Mouse (Mus musculus) heart, postnatal 0 days (tissue): ENCODE data around the gene Bcor. TPM values are rescaled to one million over a fixed set of nuclear protein-coding genes. Genes with fewer than 3 reads are reported as not detected.

Source experiments
- ATAC-seq: fragments of 200-750 bp; cut with Nextera tagmentation; 2 replicates; pipeline ENCODE4 v1.8.0; 2017; ENCODE audit warnings: low read depth, moderate number of reproducible peaks, moderate library complexity; ENCODE audit not compliant: insufficient read depth
- DNase-seq: peaks from one replicate; pipeline ENCODE4 v3.0.0-alpha.2; 2016; ENCODE audit warnings: low spot score
- H3K27ac ChIP-seq: fragments of 300-500 bp; sonication (generic); 2 replicates; pipeline ENCODE4 v1.5.1; 2014; ENCODE audit warnings: low read depth, mild to moderate bottlenecking
- H3K27me3 ChIP-seq: fragments of 300-500 bp; sonication (generic); 2 replicates; pipeline ENCODE4 v1.6.1; 2014; ENCODE audit warnings: low read length, mixed read lengths; ENCODE audit not compliant: control insufficient read depth, insufficient read depth
- H3K36me3 ChIP-seq: fragments of 300-500 bp; sonication (generic); replicated peaks from 2 replicates; pipeline ENCODE4 v1.6.1; 2014; ENCODE audit warnings: low read length, mixed read lengths; ENCODE audit not compliant: control insufficient read depth, insufficient read depth
- H3K4me1 ChIP-seq: fragments of 300-500 bp; sonication (generic); 2 replicates; pipeline ENCODE4 v1.6.1; 2014; ENCODE audit warnings: antibody characterized with exemption; ENCODE audit not compliant: control insufficient read depth, insufficient read depth
- H3K4me2 ChIP-seq: fragments of 300-500 bp; sonication (generic); 2 replicates; pipeline ENCODE4 v1.6.1; 2014; ENCODE audit warnings: low read depth, mild to moderate bottlenecking, low read length, moderate library complexity
- H3K4me3 ChIP-seq: fragments of 300-500 bp; sonication (generic); 2 replicates; pipeline ENCODE4 v1.5.1; 2014; ENCODE audit warnings: low read depth, low read length
- H3K9ac ChIP-seq: fragments of 300-500 bp; sonication (generic); replicated peaks from 2 replicates; pipeline ENCODE4 v1.6.1; 2014; ENCODE audit warnings: low read depth, low read length, mixed read lengths
- H3K9me3 ChIP-seq: fragments of 300-500 bp; sonication (generic); replicated peaks from 2 replicates; pipeline ENCODE4 v1.6.1; 2016; ENCODE audit warnings: low read length; ENCODE audit not compliant: control insufficient read depth
- CTCF ChIP-seq: IDR thresholded peaks from 2 replicates; pipeline ENCODE4 v1.5.1; 2016; ENCODE audit warnings: antibody characterized with exemption, control low read depth, low read depth
- EP300 ChIP-seq: IDR thresholded peaks from 2 replicates; pipeline ENCODE4 v1.6.1; 2016; ENCODE audit warnings: antibody characterized with exemption, low read depth
- WGBS: fragments of 180-500 bp; shearing (Covaris S2); extraction: QIAGEN DNeasy Blood & Tissue Kit; methylation state at CpG from one replicate; pipeline ENCODE4 v1.1.7; 2014; 5-methylcytosine and 5-hydroxymethylcytosine counted together
- polyA plus RNA-seq: library from polyadenylated mRNA; unstranded; fragments of >200 nt; fragmentation: Nextera tagmentation; extraction: Ambion mirVana; gene quantifications from 2 replicates; pipeline ENCODE4 v1.2.1, GENCODE M21; 2015
- total RNA-seq: library from RNA; depleted of rRNA; stranded (reverse); fragments of >200 nt; gene quantifications from 2 replicates; pipeline ENCODE4 v1.2.3, GENCODE M21; 2014; ENCODE audit warnings: low replicate concordance

Gene Bcor
- total and polyA plus RNA-seq, 2 experiments from 2014 or later = 8.9 to 25.7 TPM

GRCm38 (mm10) chrX:12087511-12088300 is 72.4 kb downstream of the Bcor start:
- peaks cover 35% of the 10 kb centered on the region; the same call in 1 of the 2 replicates for H3K27me3 ChIP-seq
- no peaks in the 10 kb centered on the region for H3K36me3 ChIP-seq
- H3K9me3 ChIP-seq = no peaks in the 10 kb centered on the region
- H3K27ac ChIP-seq = peak overlapping the region; percentile 97
- ATAC-seq = peak; percentile 32; the same call in 1 of the 2 replicates
- no peak for TF ChIP-seq CTCF
- TF ChIP-seq EP300 = no peak
- DNase-seq = peak; percentile 8
- H3K4me3 ChIP-seq = peak overlapping the region; percentile 57
- H3K4me1 ChIP-seq = 0 out of 2 replicates have a peak, but pooled peaks cover 14% of the 10 kb centered on the region
- 2% methylated on average over 44 of the region's 55 CpGs for WGBS
- H3K9ac ChIP-seq = peak overlapping the region; percentile 75
- H3K4me2 ChIP-seq = peak overlapping the region; percentile 87

- peak overlapping the region; percentile 87 for H3K4me2 ChIP-seq
- no peak; the same call in 1 of the 2 replicates for ATAC-seq
- 0 out of 2 replicates have a peak, but pooled peaks cover 14% of the 10 kb centered on the region for H3K4me1 ChIP-seq
- peak overlapping the region; percentile 97 for H3K27ac ChIP-seq
- DNase-seq = no peak
- peaks cover 36% of the 10 kb centered on the region; the same call in 1 of the 2 replicates for H3K27me3 ChIP-seq
- H3K4me3 ChIP-seq = peak overlapping the region; percentile 57
- no peaks in the 10 kb centered on the region for H3K9me3 ChIP-seq
- TF ChIP-seq CTCF (no peak), EP300 (no peak)
- peak overlapping the region; percentile 75 for H3K9ac ChIP-seq
- WGBS = 3% methylated on average over 54 of the region's 70 CpGs
- H3K36me3 ChIP-seq = no peaks in the 10 kb centered on the region
Observed at GRCm38 (mm10) chrX:12086674-12087510, 73.3 kb downstream of the Bcor start.

- Histone ChIP-seq H3K27ac (no peak overlapping the region), H3K9ac (no peak overlapping the region), H3K4me2 (no peak overlapping the region), H3K36me3 (no peaks in the 10 kb centered on the region), H3K27me3 (peaks cover 45% of the 10 kb centered on the region; the same call in 1 of the 2 replicates), H3K4me3 (no peak overlapping the region), H3K9me3 (no peaks in the 10 kb centered on the region), H3K4me1 (0 out of 2 replicates have a peak, but pooled peaks cover 19% of the 10 kb centered on the region)
- TF ChIP-seq EP300 (no peak), CTCF (no peak)
- 23% methylated on average over 10 of the region's 10 CpGs for whole genome bisulfite sequencing
- DNase-seq = no peak
- ATAC-seq = no peak
Observed at GRCm38 (mm10) chrX:12085949-12086348, 74.2 kb downstream of the Bcor start.

GRCm38 (mm10) chrX:12085290-12085689 is 74.9 kb downstream of the Bcor start:
- Histone ChIP-seq H3K9ac (no peak overlapping the region), H3K4me2 (no peak overlapping the region), H3K4me1 (0 out of 2 replicates have a peak, but pooled peaks cover 13% of the 10 kb centered on the region), H3K4me3 (no peak overlapping the region), H3K27ac (no peak overlapping the region), H3K9me3 (no peaks in the 10 kb centered on the region), H3K27me3 (peaks cover 45% of the 10 kb centered on the region; the same call in 1 of the 2 replicates), H3K36me3 (no peaks in the 10 kb centered on the region)
- DNase-seq (no peak), ATAC-seq (no peak)
- WGBS = 38% methylated on average over 18 of the region's 18 CpGs
- TF ChIP-seq EP300 = no peak
- TF ChIP-seq CTCF = no peak

DNA sequence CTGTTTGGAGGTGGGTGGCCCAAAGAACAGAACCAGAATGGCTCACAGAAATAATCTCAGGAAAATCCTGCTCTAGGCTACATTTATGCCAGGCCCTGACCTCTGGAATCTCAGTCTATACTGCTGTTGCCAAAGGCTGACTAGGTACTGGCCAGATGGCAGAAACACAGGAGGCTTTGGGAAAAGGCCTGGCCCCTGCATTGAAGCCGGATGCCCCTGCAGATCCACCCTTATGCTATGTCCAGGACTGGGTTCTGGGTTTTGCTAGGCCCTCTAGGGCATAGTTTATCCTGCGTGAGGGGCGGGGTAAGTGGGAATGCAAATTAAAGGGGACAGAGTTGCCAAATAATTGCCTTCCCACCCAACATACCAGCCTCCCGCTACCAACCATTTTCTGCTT is 75.5 kb downstream of the Bcor start:
- TF ChIP-seq EP300 (no peak), CTCF (no peak)
- ATAC-seq = no peak
- WGBS = 55% methylated on average over 4 of the region's 4 CpGs
- 0 out of 2 replicates have a peak, but pooled peaks cover 9% of the 10 kb centered on the region for H3K4me1 ChIP-seq
- DNase-seq = no peak
- H3K27me3 ChIP-seq = peaks cover 45% of the 10 kb centered on the region; the same call in 1 of the 2 replicates
- no peak overlapping the region for H3K9ac ChIP-seq
- no peaks in the 10 kb centered on the region for H3K36me3 ChIP-seq
- no peaks in the 10 kb centered on the region for H3K9me3 ChIP-seq
- no peak overlapping the region for H3K4me3 ChIP-seq
- H3K4me2 ChIP-seq = no peak overlapping the region
- H3K27ac ChIP-seq = no peak overlapping the region
